Mouse (Mus musculus) liver, postnatal 0 days (tissue): ENCODE measurements around the gene Atxn7l1.
A peak's percentile ranks its signal among the peaks of the same experiment; 100 is the strongest.

Source experiments
- CTCF ChIP-seq: sonication (generic); IDR thresholded peaks from 2 replicates; pipeline ENCODE4 v1.5.1; 2016; ENCODE audit warnings: antibody characterized with exemption, low read depth
- EP300 ChIP-seq: IDR thresholded peaks from 2 replicates; pipeline ENCODE4 v1.6.1; 2016; ENCODE audit warnings: antibody characterized with exemption, low read depth, mild to moderate bottlenecking

- peak; percentile 99 for TF ChIP-seq CTCF
- TF ChIP-seq EP300 = no peak
Observed at GRCm38 (mm10) chr12:33333914-33334313, 186.4 kb downstream of the Atxn7l1 start.
